Mouse (Mus musculus): ENCODE data around the gene Prex1. TPM values are rescaled to one million over a fixed set of nuclear protein-coding genes. Genes with fewer than 3 reads are reported as not detected.

Gene Prex1
- total and polyA plus RNA-seq, 3 experiments = 3.8 to 21.6 (median 5.9) TPM

GRCm38 (mm10) chr2:166708304-166708703 is 5.3 kb downstream of the Prex1 start:
- Histone ChIP-seq H3K36me3 (replicated peaks) (no peaks in the 10 kb centered on the region), H3K4me1 (ENCODE audit: insufficient read depth, low read depth, low read length) (peaks cover 14% of the 10 kb centered on the region; the same call in 1 of the 2 replicates), H3K9me3 (replicated peaks) (peaks cover 7% of the 10 kb centered on the region), H3K27me3 (ENCODE audit: insufficient read depth, low read length) (peaks cover 12% of the 10 kb centered on the region), H3K4me3 (ENCODE audit: low read depth, low read length) (no peak overlapping the region)
- no peak for DNase-seq (ENCODE audit: low spot score)
- ATAC-seq (ENCODE audit: extremely low read depth, insufficient number of reproducible peaks, low FRiP score, poor library complexity, severe bottlenecking) = no peak
- TF ChIP-seq TAL1 (conservative IDR thresholded peaks at IDR 0.05; ENCODE audit: low read depth, low read length) (no peak), GATA1 (IDR thresholded peaks at IDR 0.05; ENCODE audit: borderline replicate concordance, low read length) (no peak), GATA2 (IDR thresholded peaks at IDR 0.05; ENCODE audit: borderline replicate concordance, low read depth, low read length) (no peak), CTCF (IDR thresholded peaks at IDR 0.05; ENCODE audit: low read depth, low read length) (no peak), POLR2AphosphoS5 (IDR thresholded peaks at IDR 0.05; ENCODE audit: insufficient replicate concordance, low read depth, low read length) (no peak)

DNA sequence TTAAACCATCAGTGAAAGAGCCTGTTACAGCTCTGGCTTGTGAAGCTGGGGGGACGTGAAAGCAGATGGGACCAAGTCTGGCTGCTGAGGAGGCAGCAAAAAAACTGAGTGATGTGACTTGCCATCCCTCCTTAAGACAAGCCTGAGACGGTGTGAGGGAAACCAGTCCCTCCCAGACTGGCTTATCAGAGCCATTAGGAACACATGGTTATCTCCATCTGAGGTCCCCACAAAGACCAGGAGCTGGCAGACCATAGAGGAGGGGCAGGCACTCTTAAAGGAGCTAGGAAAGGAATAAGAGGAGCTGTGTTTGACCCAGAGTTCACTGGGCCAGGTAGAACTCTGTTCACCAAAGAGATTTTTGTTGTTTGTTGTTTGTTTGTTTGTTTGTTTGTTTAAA is 7.1 kb downstream of the Prex1 start:
- peaks cover 6% of the 10 kb centered on the region; the same call in 1 of the 2 replicates for H3K4me1 ChIP-seq (ENCODE audit: insufficient read depth, low read depth, low read length)
- TF ChIP-seq POLR2AphosphoS5 (IDR thresholded peaks at IDR 0.05; ENCODE audit: insufficient replicate concordance, low read depth, low read length) (no peak), TAL1 (conservative IDR thresholded peaks at IDR 0.05; ENCODE audit: low read depth, low read length) (no peak), GATA1 (IDR thresholded peaks at IDR 0.05; ENCODE audit: borderline replicate concordance, low read length) (no peak), GATA2 (IDR thresholded peaks at IDR 0.05; ENCODE audit: borderline replicate concordance, low read depth, low read length) (no peak), CTCF (IDR thresholded peaks at IDR 0.05; ENCODE audit: low read depth, low read length) (no peak)
- H3K36me3 ChIP-seq (replicated peaks) = no peaks in the 10 kb centered on the region

DNA sequence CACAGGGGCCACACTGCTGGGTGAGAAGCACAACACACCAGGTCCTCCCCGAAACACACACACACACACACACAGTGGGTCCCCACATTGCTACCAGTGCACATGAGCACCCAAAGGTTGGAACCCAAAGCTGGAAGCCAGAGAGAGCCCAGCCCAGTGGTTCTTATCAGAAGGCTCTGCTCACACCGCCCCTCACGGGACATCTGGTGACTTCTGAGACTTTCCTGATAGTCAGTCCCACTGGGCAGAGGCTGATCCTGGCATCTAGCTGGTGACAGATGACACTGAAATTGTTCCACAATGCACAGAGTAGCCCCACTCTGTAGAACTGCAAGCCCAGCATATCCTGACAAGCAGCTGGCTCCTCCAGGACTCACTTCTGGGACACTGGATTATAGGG is 10.1 kb downstream of the Prex1 start:
- TF ChIP-seq POLR2AphosphoS5 (IDR thresholded peaks at IDR 0.05; ENCODE audit: insufficient replicate concordance, low read depth, low read length) = no peak
- no peak for TF ChIP-seq TAL1 (conservative IDR thresholded peaks at IDR 0.05; ENCODE audit: low read depth, low read length)
- TF ChIP-seq GATA2 (IDR thresholded peaks at IDR 0.05; ENCODE audit: borderline replicate concordance, low read depth, low read length) = no peak
- TF ChIP-seq GATA1 (IDR thresholded peaks at IDR 0.05; ENCODE audit: borderline replicate concordance, low read length) = no peak
- TF ChIP-seq CTCF (IDR thresholded peaks at IDR 0.05; ENCODE audit: low read depth, low read length) = no peak
- DNase-seq (ENCODE audit: low spot score) = no peak
- H3K9me3 ChIP-seq (replicated peaks) = 0 out of 2 replicates have a peak, but pooled peaks cover 5% of the 10 kb centered on the region
- no peak overlapping the region for H3K4me3 ChIP-seq (ENCODE audit: low read depth, low read length)
- no peaks in the 10 kb centered on the region for H3K36me3 ChIP-seq (replicated peaks)
- H3K4me1 ChIP-seq (ENCODE audit: insufficient read depth, low read depth, low read length) = no peaks in the 10 kb centered on the region; the same call in 1 of the 2 replicates
- ATAC-seq (ENCODE audit: extremely low read depth, insufficient number of reproducible peaks, low FRiP score, poor library complexity, severe bottlenecking) = peak; percentile 29; the same call in 1 of the 2 replicates
- peaks cover 4% of the 10 kb centered on the region; the same call in 1 of the 2 replicates for H3K27me3 ChIP-seq (ENCODE audit: insufficient read depth, low read length)

More for the DNA sequence above, 7.1 kb downstream of the Prex1 start:
- DNase-seq (ENCODE audit: low spot score) (no peak), ATAC-seq (ENCODE audit: extremely low read depth, insufficient number of reproducible peaks, low FRiP score, poor library complexity, severe bottlenecking) (peak; percentile 32; the same call in 1 of the 2 replicates)
- Histone ChIP-seq H3K9me3 (replicated peaks) (0 out of 2 replicates have a peak, but pooled peaks cover 5% of the 10 kb centered on the region), H3K4me3 (ENCODE audit: low read depth, low read length) (no peak overlapping the region), H3K27me3 (ENCODE audit: insufficient read depth, low read length) (peaks cover 5% of the 10 kb centered on the region; the same call in 1 of the 2 replicates)

- ATAC-seq (ENCODE audit: extremely low read depth, insufficient number of reproducible peaks, low FRiP score, poor library complexity, severe bottlenecking) (no peak), DNase-seq (ENCODE audit: low spot score) (no peak)
- H3K4me3 ChIP-seq (ENCODE audit: low read depth, low read length) = no peak overlapping the region
- H3K36me3 ChIP-seq (replicated peaks) = no peaks in the 10 kb centered on the region
- H3K9me3 ChIP-seq (replicated peaks) = 0 out of 2 replicates have a peak, but pooled peaks cover 5% of the 10 kb centered on the region
- TF ChIP-seq GATA2 (IDR thresholded peaks at IDR 0.05; ENCODE audit: borderline replicate concordance, low read depth, low read length) = no peak
- no peak for TF ChIP-seq TAL1 (conservative IDR thresholded peaks at IDR 0.05; ENCODE audit: low read depth, low read length)
- TF ChIP-seq POLR2AphosphoS5 (IDR thresholded peaks at IDR 0.05; ENCODE audit: insufficient replicate concordance, low read depth, low read length) = no peak
- no peak for TF ChIP-seq CTCF (IDR thresholded peaks at IDR 0.05; ENCODE audit: low read depth, low read length)
- no peak for TF ChIP-seq GATA1 (IDR thresholded peaks at IDR 0.05; ENCODE audit: borderline replicate concordance, low read length)
- H3K27me3 ChIP-seq (ENCODE audit: insufficient read depth, low read length) = peaks cover 4% of the 10 kb centered on the region; the same call in 1 of the 2 replicates
- no peaks in the 10 kb centered on the region; the same call in 1 of the 2 replicates for H3K4me1 ChIP-seq (ENCODE audit: insufficient read depth, low read depth, low read length)
Observed at GRCm38 (mm10) chr2:166702113-166702445, 11.6 kb downstream of the Prex1 start.

DNA sequence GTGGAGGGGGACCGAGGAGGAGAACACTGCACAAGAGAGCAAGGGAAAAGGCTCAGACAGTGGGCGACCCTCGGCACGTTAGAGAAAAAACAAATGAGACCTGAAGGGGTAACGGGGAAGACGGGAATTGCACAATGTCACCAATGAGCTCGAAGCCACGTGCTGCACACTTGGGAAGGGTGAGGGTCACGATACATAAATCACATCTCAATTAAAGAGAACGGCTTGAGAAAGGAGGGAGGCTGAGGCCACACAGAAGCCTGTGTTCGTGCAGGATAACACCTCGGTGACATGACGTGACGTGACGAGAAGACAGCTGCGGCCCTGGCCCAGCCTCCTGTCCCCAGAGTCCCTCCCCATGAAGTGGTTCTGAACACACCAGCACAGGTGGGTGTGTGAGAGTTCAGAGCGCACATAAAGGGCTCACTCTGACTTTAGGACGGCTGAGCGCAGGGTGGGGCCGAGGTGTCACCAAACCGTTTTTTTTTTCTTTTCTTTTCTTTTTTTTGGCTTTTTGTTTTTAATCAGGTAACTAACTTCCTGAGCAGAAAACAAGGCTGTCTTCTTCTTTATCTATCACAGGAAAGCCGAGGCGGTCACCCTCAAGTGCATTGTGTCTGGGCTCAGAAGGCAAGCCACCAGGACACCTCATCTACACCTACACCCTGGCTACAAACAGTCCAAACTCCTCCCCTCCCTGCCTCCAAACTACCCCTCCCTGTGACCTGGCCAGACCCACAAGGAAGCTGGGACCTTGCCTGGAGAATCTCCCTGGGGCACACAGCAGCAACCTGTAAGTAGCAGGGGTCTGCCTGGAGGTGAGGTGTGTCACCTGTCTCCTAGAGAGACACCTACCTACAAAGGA is 12.2 kb downstream of the Prex1 start:
- ATAC-seq (ENCODE audit: extremely low read depth, insufficient number of reproducible peaks, low FRiP score, poor library complexity, severe bottlenecking) = no peak
- Histone ChIP-seq H3K4me3 (ENCODE audit: low read depth, low read length) (no peak overlapping the region), H3K9me3 (replicated peaks) (0 out of 2 replicates have a peak, but pooled peaks cover 5% of the 10 kb centered on the region), H3K27me3 (ENCODE audit: insufficient read depth, low read length) (peaks cover 4% of the 10 kb centered on the region; the same call in 1 of the 2 replicates), H3K36me3 (replicated peaks) (no peaks in the 10 kb centered on the region), H3K4me1 (ENCODE audit: insufficient read depth, low read depth, low read length) (no peaks in the 10 kb centered on the region; the same call in 1 of the 2 replicates)
- DNase-seq (ENCODE audit: low spot score) = no peak
- TF ChIP-seq CTCF (IDR thresholded peaks at IDR 0.05; ENCODE audit: low read depth, low read length) = no peak
- TF ChIP-seq TAL1 (conservative IDR thresholded peaks at IDR 0.05; ENCODE audit: low read depth, low read length) = no peak
- no peak for TF ChIP-seq GATA2 (IDR thresholded peaks at IDR 0.05; ENCODE audit: borderline replicate concordance, low read depth, low read length)
- TF ChIP-seq POLR2AphosphoS5 (IDR thresholded peaks at IDR 0.05; ENCODE audit: insufficient replicate concordance, low read depth, low read length) = no peak
- TF ChIP-seq GATA1 (IDR thresholded peaks at IDR 0.05; ENCODE audit: borderline replicate concordance, low read length) = no peak

- peaks cover 4% of the 10 kb centered on the region; the same call in 1 of the 2 replicates for H3K27me3 ChIP-seq (ENCODE audit: insufficient read depth, low read length)
Observed at GRCm38 (mm10) chr2:166700732-166701131, 12.9 kb downstream of the Prex1 start.

More at GRCm38 (mm10) chr2:166700732-166701131, 12.9 kb downstream of the Prex1 start:
- no peak overlapping the region for H3K4me3 ChIP-seq (ENCODE audit: low read depth, low read length)
- 0 out of 2 replicates have a peak, but pooled peaks cover 5% of the 10 kb centered on the region for H3K9me3 ChIP-seq (replicated peaks)
- DNase-seq (ENCODE audit: low spot score) (no peak), ATAC-seq (ENCODE audit: extremely low read depth, insufficient number of reproducible peaks, low FRiP score, poor library complexity, severe bottlenecking) (no peak)
- TF ChIP-seq TAL1 (conservative IDR thresholded peaks at IDR 0.05; ENCODE audit: low read depth, low read length) (no peak), GATA2 (IDR thresholded peaks at IDR 0.05; ENCODE audit: borderline replicate concordance, low read depth, low read length) (no peak), GATA1 (IDR thresholded peaks at IDR 0.05; ENCODE audit: borderline replicate concordance, low read length) (no peak), POLR2AphosphoS5 (IDR thresholded peaks at IDR 0.05; ENCODE audit: insufficient replicate concordance, low read depth, low read length) (no peak)
- no peaks in the 10 kb centered on the region; the same call in 1 of the 2 replicates for H3K4me1 ChIP-seq (ENCODE audit: insufficient read depth, low read depth, low read length)
- no peaks in the 10 kb centered on the region for H3K36me3 ChIP-seq (replicated peaks)
